Mouse (Mus musculus) embryo, embryonic 10 days (tissue): ENCODE results near the gene Pcnx.

Experiments
- DNase-seq: peaks from one replicate; pipeline ENCODE4 v3.0.0-alpha.2; 2015; ENCODE audit warnings: low spot score

Pcnx gene

DNA sequence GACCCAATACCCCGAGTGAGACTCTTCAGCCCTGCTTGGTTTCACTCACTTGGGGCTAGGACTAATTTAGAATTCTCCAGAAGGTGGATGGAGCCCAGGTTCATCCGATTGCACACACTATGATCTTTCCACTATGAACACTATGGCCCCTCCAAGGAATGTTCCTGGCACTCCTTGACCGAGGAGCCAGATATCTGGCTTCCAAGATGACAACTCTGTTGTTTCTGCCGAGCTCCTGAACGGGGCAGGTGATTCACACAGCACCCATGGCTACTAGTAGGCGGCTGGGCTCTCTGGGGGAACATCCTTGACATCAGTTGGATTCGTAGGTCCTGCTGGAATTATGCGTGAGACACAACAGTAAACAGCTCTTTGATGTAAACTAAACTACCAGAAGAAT is 4.8 kb upstream of the Pcnx start:
- no peak for DNase-seq

DNA sequence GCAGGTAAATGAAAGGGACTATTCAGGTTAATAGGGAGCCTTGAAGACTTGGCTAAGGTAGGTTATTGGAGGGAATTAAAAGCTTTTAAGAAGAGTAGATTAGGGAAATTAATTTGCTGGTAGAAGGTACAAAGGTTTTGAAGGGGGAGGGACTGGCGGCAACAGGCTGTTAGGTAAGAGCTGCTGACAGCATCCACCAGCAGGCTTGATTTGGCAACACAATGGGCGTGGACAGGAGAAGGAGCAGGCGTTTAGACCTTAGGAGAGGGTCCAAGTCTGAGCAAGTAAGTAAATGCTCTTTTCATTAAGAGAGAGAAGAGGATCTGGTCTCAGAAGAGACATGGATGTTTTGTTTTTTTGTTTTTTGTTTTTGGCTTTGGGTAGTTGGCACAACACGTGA is 3.1 kb upstream of the Pcnx start:
- DNase-seq: no peak

DNA sequence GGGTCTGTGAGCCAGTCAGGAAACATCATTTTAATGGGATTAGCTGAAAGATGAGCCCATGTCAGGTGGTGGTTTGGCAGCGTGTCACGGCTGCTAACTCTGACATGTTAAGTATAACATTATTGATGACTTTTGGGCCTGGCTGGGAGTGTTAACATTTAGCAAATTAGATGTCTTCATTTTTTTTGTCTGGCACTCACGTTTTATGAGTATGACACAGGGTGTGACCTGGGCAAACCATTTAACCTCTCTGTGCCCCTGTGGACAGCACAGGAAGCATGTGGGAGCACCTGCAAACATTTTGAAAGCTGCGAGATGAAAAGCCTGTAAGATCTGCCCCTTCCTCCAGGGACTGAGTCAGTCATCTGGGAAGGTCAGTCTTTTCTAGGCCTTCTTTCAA is 2.6 kb upstream of the Pcnx start:
- peak; percentile 14 for DNase-seq

DNA sequence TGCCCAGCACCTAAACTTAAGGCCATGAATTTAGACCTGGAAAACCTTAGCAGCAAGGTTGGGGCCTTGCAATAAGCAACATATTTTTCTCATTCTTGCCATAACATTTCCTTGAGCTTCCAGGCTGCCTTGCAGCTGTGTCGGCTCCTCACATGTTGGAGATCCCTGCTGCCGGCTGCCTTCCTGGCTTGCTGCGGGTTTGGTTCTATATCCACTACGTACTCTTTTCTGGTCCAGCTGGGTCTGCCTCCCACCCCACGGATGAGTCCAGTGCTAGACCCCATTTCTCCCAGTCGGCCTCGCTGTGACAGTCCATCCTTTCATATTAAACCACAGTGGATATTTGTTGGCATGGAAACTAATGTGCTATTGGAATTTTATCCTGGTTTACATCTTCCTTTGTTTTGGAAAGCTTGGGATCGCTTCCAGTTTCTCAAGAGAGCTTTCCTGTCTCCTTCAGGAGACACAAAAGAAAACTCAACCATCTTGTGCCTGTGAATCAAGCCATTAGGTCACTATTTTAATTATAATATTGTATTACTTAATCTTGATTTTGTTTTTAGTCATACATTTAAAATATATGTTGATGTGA is 1.7 kb upstream of the Pcnx start:
- DNase-seq: no peak

DNA sequence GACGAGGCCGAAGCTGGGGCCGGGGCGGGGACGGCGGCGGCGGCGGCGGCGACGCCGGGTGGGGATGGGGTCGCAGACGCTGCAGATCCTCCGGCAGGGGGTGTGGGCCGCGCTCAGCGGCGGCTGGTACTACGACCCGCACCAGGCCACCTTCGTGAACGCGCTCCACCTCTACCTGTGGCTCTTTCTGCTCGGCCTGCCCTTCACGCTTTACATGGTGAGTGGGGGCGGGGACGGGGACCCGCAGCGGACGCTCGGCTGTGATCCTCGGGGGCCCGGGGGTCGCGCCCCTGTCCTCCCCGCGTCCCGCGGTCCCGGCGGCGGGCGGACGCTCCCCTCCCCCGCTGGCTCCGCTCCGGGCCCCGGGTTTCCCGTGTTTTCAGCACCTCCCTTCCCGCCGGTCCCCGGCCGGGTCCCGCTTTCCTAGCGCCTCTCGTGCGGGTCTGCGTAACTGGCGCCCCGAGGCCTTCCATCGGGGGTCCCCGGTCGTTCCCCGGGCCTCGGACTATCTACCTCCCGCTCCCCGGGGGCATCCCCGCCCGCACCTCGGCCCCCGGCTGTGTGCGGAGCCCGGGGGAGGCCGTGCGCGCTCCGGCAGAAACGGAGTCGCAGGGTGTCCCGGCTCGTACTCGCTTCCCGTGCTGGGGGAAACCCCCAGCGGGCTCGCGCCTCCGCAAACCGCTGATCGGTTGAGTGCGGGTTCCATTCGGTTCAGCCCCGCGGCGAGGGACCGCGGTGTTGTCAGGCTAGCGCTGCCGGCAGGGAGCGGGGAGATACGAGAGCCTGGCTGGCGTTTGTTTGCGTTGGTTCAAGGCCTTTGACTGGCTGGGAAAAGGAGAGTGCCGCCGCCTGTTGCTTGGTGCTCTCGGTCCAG is 722 bp downstream of the Pcnx start:
- DNase-seq: peak; percentile 77

DNA sequence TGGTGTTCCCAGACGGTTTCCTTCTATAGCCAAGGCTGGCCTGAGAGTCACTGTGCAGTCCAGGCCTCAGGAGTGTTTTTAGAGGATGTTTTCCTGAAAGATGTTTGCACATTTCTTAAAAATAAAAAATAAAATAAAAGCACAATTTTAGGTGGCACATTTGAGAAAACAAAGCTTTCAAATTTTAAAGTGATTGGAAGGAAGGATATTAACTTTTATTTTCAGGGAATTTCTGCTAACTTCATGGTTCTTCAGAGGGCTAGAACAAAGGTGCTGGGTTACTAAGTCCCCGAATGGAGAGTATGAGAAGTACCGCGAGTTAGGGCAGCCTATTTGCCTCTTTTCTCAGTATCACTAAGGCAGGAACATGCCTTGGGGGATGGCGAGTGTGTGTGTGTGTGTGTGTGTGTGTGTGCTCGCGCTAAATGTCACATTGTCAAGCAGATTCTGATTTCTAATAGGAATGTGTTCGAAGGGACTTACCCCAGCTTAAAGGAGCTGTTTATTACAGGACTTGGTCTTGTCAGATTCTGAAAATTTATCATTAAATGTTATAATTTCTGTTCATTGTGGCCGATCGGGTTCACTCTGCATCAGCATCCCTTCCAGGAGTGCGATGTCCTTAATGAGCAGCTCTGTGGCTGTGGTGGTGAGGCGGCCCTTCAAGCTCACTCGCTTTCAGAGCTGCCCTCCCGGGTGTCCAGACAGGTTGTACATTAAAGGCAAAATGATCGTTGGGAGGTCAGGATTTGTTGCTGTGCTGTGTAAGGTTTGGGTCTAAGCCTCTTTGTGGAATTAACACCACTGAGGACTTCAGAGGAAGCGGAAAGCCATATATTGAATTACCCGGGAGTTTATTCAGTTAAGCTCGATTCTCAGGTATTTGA is 1.6 kb downstream of the Pcnx start:
- DNase-seq: peak; percentile 48

DNA sequence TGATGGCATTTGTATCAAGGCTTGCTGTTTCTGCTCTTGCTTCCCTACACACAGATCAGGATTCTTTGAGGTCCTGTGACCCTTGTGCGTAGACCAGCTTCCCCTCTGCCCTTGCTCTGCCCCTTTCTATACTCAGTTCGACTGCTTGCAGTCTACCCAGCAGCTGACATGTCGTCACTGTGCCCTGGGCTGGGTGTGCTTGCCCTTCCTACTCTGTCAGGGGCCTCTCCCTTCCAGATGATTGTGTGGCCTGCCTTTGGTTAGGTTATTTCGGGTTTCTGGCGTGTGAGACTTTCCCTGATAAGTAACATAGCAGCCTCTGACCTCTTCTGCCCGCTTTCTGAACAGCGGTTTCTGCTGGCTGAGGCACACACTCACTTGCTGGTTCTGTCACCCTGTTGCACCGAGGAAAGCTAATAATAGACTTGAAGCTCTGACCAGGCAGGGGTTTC is 2.6 kb downstream of the Pcnx start:
- peak; percentile 39 for DNase-seq

DNA sequence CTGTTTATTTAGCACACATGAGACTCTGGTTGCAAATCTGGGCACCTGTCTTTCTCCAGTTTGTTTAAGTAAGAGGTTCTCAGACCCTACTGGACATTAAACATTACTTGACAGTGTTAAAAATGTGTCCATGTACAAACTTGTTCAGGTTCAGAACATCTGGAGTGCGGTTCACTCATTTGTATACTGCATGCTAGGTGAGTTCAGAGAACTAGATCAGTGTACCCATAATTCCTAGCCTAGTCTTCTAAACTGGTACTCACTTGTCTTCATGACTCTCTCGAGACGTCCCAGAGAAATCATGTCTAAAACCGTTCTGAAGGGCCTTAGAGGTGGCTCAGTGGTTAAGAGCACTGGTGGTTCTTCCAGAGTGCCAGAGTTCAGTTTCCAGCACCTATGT is 4.1 kb downstream of the Pcnx start:
- DNase-seq: no peak

DNA sequence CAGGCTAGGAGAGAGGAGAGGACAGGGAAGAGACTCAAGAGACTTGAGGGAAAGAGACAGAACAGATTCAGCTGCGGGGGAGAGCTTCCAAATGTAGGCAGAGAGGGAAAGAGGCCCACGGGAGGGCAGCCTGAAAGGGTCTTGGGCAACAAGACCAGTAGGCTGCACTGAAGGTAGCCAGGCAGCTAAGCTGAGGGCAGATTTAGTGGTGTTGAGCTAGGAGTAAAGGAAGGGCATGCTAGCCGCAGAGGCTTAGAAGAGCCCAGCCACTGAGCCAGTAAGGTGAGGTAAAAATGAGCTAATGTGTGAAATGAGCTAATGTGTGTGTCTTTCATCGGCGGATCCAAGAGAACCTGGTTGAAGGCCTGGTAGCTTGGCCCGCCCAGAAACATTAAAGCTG is 5.4 kb downstream of the Pcnx start:
- DNase-seq: no peak

DNA sequence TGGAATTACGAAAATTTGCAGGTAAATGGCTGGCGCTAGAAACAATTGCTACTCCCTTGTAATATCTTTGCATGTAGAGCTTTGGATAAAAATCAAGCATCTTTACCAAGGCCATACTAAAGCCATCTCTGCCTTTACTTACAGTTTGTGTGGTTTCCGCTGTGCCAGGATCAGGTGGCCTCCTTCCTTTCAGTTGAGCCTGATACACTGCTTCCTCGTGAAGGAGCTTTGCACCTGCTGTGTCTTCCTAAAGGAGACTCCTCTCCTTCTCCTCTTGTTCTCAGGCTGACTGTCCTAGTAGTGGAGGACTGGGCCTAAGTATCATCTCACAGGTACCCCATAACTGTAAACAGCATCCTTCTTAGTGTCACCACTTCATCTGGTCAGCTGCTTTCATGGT is 7.5 kb downstream of the Pcnx start:
- no peak for DNase-seq

DNA sequence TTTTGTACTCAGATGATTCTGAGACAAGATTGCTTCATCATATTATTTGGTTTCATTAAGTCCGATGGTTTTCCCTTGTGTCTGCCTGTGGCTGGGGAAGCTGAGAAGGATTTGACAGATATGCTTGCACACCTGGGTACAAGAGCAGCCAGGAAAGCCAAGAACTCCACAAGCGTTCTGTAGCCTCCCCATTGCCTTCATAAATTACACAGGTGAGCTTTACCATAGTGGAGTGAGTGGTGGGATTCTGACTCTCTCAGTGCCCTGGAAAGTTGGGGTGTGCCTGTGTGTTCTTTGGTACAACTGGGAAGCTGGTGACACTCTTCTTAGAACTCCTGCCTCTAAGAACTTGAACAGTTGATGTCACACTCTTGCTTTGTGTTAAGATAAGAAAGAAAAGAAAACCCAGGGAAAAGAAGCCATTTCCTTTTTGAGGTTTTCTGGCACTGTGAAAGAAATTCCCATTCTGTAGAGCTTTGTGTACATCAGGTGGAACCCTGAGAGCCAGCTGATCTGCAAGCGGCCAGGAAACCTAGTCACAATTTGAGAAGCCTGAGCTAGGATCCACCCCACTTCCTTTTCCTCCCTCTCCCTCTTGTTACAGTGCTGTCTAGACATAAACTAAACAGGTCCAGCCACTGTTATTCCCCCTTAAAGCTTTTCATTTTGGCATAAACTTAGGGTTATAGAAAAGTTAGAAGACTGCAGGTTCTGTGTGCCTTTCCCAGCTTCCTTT is 9.6 kb downstream of the Pcnx start:
- DNase-seq: no peak

DNA sequence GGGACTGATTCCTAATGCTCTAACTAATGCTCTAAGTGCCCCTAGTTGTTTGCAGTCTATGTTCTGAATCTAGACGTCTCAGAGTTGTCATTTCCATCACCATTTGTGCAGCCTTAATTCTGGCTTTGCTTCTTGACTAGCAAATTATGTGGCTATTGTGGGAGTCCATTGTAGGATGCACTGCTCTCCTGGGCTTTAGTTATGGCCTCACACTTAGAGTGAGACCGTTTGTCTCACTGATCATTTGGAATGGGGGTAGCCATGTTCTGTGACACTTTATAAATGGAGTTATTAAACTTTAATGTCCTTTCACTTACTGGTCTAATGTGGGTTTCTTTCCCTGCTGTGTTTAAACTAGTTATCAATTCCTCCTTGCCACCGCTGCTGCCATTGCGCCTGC is 13.5 kb downstream of the Pcnx start:
- DNase-seq: no peak

DNA sequence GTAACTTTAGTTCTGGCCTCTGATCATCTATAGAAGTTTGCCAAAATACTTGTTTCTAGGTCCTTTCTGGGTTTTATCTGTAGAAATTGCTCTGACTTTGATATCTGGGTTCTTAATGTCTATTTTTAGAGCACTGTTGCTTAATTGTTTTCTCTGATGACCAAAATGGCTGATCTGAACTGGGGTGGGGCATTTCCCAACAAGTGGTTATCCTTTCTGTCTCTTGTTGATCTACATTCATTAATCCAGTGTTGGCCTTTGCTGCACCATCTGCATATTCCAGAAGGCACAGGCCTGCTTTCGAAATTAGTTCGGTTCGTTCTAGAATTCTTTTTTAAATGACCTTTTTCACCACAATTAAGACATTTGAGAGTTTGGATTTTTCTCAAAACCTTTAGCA is 20.3 kb downstream of the Pcnx start:
- no peak for DNase-seq

DNA sequence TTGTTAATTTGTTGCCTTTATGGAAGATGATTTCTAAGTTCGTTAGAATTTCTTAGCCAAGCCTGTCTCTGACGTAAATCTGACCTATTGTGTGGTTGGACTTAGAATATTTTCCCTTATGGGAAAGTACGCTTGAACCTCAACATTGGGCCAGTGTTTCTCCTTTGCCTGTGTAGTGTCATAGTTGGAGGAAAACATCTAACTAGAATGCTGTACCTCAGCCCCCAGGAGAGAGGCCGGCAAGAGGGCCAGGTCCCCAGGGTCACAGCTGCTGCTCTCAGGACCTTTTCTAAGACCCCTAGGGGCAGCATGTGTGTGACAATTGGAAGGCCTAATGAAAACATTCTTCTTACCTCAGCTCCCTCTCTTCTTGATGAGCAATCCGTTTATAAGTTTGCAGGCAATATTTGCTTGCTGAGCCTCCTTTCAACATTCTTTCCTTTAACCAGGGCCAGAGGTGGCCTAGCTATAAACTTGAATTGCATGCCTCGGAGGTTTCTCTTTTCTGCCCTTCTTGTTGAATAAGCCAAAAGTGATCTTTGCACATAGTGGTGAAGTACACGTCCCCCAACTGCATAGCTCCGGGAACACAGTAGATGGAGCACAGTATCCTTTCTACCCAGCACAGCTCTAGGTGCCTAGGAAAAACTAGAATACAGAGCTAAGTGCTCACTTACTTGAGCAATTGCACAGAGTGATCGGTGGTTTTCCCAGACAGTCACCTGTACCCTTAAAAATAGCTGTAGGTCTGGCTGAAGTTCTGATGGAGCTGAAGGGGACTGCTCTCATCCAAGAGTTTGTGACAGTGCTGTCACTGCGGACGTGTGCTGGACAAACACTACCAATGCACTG is 23.7 kb downstream of the Pcnx start:
- DNase-seq: no peak

DNA sequence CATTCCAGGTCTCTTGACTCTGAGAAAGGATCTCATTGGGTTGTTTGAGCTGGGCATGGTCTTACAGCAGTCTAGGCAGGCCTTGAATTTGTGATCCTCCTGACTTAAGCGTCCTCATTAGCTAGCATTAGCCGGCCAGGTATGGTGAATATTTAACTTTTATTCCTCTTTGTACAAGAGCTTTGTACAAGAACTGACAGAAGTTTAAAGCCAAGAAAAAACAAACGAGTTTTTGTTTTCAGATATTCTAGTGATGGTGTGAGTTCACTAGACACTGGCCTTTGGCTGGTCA is 24.2 kb downstream of the Pcnx start:
- no peak for DNase-seq

DNA sequence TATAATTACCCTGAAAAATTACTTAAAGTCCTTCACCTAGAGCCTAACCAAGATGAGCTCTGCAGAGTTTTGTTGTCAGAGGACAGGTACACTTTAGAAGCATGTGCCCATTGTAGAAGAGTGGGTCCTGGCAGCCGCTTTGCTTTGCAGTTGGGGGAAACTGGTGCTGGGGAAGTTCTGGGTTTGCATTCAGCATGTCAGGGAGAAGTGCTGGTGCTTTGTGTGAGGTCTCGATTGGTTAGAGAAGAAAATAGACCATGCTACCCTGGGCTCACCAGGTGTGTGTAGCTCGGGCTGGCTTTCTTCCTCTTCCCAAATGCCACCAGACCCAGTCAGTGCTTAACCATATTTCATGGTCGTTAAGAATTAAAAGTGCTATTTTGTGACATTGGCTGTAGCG is 25.2 kb downstream of the Pcnx start:
- DNase-seq: no peak

DNA sequence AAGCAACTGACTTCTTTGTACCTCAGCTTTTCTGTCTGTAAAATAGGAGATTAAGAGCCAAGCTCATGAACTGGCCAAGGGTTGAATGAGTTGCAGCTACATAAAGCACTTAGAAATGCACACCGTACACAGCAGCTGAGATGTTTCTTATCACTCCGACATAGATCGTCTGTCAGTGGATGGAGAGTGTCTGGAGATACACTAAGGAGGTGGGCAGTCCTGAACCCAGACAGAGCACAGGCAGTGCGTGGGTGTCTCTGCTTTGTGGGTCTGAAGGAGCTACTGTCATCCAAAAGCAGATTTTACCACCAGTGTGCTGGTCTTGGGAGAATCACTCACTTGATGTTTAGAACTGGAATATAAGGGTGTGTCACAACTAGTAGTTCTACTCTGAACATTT is 26.2 kb downstream of the Pcnx start:
- DNase-seq: no peak

DNA sequence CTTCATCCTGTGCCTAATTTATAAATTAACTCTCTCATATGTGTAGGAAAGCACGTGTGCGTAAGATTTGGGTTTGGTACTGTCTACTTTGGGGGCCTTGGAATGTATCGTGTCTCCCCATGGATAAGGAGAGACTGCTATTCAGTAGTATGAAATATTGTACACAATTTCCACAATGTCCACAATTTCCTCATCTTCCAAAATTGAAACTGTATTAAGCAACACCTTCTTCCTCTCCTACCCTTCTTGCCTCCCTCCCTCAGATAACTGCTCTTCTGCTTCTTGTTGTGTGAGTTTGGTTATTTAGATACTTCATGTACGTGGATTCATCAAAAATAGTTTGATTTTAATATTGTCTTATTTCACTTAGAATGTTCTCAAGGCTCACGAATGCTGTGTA is 29.1 kb downstream of the Pcnx start:
- DNase-seq: no peak

DNA sequence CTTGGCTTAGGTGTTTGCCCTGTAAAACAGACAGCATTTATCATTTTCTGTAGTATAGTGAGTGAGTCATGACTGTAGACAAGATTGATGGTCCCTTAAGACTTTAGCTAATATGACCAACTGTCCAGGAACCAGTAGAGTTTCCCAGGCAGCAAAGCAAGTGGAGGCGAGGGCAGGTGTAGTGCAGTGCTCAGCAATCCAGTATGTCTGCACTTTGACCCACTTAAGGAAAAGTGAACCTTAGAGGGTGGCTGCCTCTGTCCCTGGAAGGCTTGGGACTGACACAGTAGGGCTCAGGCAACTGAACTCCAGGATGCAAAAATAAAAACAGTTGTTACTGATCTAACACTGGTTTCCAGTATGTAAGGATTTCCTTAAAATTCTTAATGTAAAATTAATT is 32.1 kb downstream of the Pcnx start:
- DNase-seq: no peak

DNA sequence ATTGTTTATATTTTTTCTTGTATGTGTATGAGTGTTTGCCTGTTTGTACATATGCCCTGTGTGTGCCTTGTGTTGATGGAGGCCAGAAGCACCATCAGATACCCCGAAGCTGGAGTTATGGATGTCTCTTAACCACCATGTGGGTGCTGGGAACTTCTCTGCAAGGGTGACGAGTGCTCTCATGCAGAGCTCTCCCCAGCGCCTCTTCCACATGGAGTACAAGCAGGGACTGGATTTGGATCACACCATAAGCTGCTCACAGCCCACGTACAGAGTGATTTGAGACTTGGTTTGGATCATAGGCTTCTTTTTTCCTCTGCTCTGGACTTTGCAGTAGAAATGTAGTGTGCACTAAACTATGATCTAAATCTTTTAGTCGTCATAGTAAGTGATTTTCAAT is 34.5 kb downstream of the Pcnx start:
- no peak for DNase-seq

DNA sequence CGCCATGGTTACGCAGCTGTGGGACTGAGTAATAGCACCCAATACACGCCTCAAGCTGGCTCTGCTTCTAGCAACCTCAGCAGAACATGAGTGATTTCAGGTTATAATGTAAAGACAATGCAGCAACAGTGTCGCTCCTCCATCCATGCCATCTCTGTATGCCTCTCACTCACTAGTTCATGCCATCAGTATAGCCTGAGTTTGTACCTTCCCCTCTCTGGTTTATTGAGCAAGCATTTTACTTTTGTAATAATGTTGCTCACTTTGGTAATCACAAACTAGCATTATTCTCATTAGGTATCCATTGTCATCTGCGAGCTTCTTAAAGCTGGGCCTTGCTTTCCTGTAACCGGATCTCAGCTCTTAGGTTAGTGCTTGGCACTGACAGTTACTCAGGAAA is 36.2 kb downstream of the Pcnx start:
- DNase-seq: no peak
